Mouse (Mus musculus): ENCODE measurements at regions not wholly inside any gene's neighbourhood (a gene's known extent, or its start where the extent isn't known, plus 50 kb on each side); places are given as distances from the start of the nearest gene placed in this dataset.

- H3K27me3 ChIP-seq (ENCODE audit: control insufficient read depth, insufficient read depth, low read length) = no peaks in the 10 kb centered on the region
- no peak for DNase-seq (ENCODE audit: low spot score)
- no peak overlapping the region for H3K4me3 ChIP-seq (replicated peaks; ENCODE audit: low read length)
- H3K36me3 ChIP-seq (ENCODE audit: control insufficient read depth, insufficient read depth, low read length) = no peaks in the 10 kb centered on the region
- no peak overlapping the region for H3K4me2 ChIP-seq (replicated peaks; ENCODE audit: low read depth, low read length, severe bottlenecking)
- no peak overlapping the region for H3K9ac ChIP-seq (ENCODE audit: low read depth, low read length, severe bottlenecking)
- peaks cover 6% of the 10 kb centered on the region for H3K4me1 ChIP-seq (ENCODE audit: control insufficient read depth, insufficient read depth, low read length)
- no peak for ATAC-seq (ENCODE audit: low FRiP score, low read depth)
- no peaks in the 10 kb centered on the region for H3K9me3 ChIP-seq (ENCODE audit: control insufficient read depth, low read length)
- TF ChIP-seq POLR2A (IDR thresholded peaks at IDR 0.05; ENCODE audit: borderline replicate concordance, extremely low read depth, insufficient read depth, insufficient read length) = no peak
- WGBS = 50% methylated on average over 8 of the region's 8 CpGs
- no peak overlapping the region for H3K27ac ChIP-seq (replicated peaks; ENCODE audit: low read depth, low read length)
These were observed 872.3 kb upstream of the Lrrc6 start for GRCm38 (mm10) chr15:67373030-67373429.

- Histone ChIP-seq H3K36me3 (ENCODE audit: control insufficient read depth, insufficient read depth, low read length) (no peaks in the 10 kb centered on the region), H3K9me3 (ENCODE audit: control insufficient read depth, low read length) (no peaks in the 10 kb centered on the region), H3K27me3 (ENCODE audit: control insufficient read depth, insufficient read depth, low read length) (no peaks in the 10 kb centered on the region), H3K27ac (replicated peaks; ENCODE audit: low read depth, low read length) (no peak overlapping the region), H3K9ac (ENCODE audit: low read depth, low read length, severe bottlenecking) (no peak overlapping the region), H3K4me2 (replicated peaks; ENCODE audit: low read depth, low read length, severe bottlenecking) (no peak overlapping the region), H3K4me3 (replicated peaks; ENCODE audit: low read length) (no peak overlapping the region), H3K4me1 (ENCODE audit: control insufficient read depth, insufficient read depth, low read length) (peaks cover 4% of the 10 kb centered on the region)
- 57% methylated on average over 4 of the region's 4 CpGs for whole genome bisulfite sequencing
- DNase-seq (ENCODE audit: low spot score) = peak; percentile 29
- TF ChIP-seq POLR2A (IDR thresholded peaks at IDR 0.05; ENCODE audit: borderline replicate concordance, extremely low read depth, insufficient read depth, insufficient read length) = no peak
- peak; percentile 22; the same call in 1 of the 2 replicates for ATAC-seq (ENCODE audit: low FRiP score, low read depth)
These were observed 863.5 kb upstream of the Lrrc6 start for GRCm38 (mm10) chr15:67364099-67364756.

GRCm38 (mm10) chr15:67361012-67361571, 860.4 kb upstream of the Lrrc6 start:
- H3K27ac ChIP-seq (replicated peaks; ENCODE audit: low read depth, low read length) = peak overlapping the region; percentile 45; the same call in 1 of the 2 replicates
- TF ChIP-seq POLR2A (IDR thresholded peaks at IDR 0.05; ENCODE audit: borderline replicate concordance, extremely low read depth, insufficient read depth, insufficient read length) = no peak
- ATAC-seq (ENCODE audit: low FRiP score, low read depth) (peak; percentile 56), DNase-seq (ENCODE audit: low spot score) (no peak)
- H3K4me3 ChIP-seq (replicated peaks; ENCODE audit: low read length) = no peak overlapping the region
- peaks cover 6% of the 10 kb centered on the region for H3K4me1 ChIP-seq (ENCODE audit: control insufficient read depth, insufficient read depth, low read length)
- no peak overlapping the region for H3K9ac ChIP-seq (ENCODE audit: low read depth, low read length, severe bottlenecking)
- no peak overlapping the region for H3K4me2 ChIP-seq (replicated peaks; ENCODE audit: low read depth, low read length, severe bottlenecking)
- 4% methylated on average over 1 of the region's 1 CpGs for WGBS
- H3K36me3 ChIP-seq (ENCODE audit: control insufficient read depth, insufficient read depth, low read length) = no peaks in the 10 kb centered on the region
- no peaks in the 10 kb centered on the region for H3K27me3 ChIP-seq (ENCODE audit: control insufficient read depth, insufficient read depth, low read length)
- H3K9me3 ChIP-seq (ENCODE audit: control insufficient read depth, low read length) = no peaks in the 10 kb centered on the region

GRCm38 (mm10) chr15:67357867-67358266, 857.2 kb upstream of the Lrrc6 start:
- H3K4me2 ChIP-seq (replicated peaks; ENCODE audit: low read depth, low read length, severe bottlenecking) = no peak overlapping the region
- DNase-seq (ENCODE audit: low spot score) (no peak), ATAC-seq (ENCODE audit: low FRiP score, low read depth) (no peak)
- no peaks in the 10 kb centered on the region for H3K36me3 ChIP-seq (ENCODE audit: control insufficient read depth, insufficient read depth, low read length)
- 86% methylated on average over 3 of the region's 3 CpGs for WGBS
- H3K9me3 ChIP-seq (ENCODE audit: control insufficient read depth, low read length) = no peaks in the 10 kb centered on the region
- H3K4me1 ChIP-seq (ENCODE audit: control insufficient read depth, insufficient read depth, low read length) = peaks cover 6% of the 10 kb centered on the region
- H3K27ac ChIP-seq (replicated peaks; ENCODE audit: low read depth, low read length) = no peak overlapping the region
- H3K9ac ChIP-seq (ENCODE audit: low read depth, low read length, severe bottlenecking) = no peak overlapping the region
- H3K4me3 ChIP-seq (replicated peaks; ENCODE audit: low read length) = no peak overlapping the region
- TF ChIP-seq POLR2A (IDR thresholded peaks at IDR 0.05; ENCODE audit: borderline replicate concordance, extremely low read depth, insufficient read depth, insufficient read length) = no peak
- no peaks in the 10 kb centered on the region for H3K27me3 ChIP-seq (ENCODE audit: control insufficient read depth, insufficient read depth, low read length)

GRCm38 (mm10) chr15:67355334-67355733, 854.6 kb upstream of the Lrrc6 start:
- H3K4me3 ChIP-seq (replicated peaks; ENCODE audit: low read length) = no peak overlapping the region
- H3K36me3 ChIP-seq (ENCODE audit: control insufficient read depth, insufficient read depth, low read length) = no peaks in the 10 kb centered on the region
- H3K9ac ChIP-seq (ENCODE audit: low read depth, low read length, severe bottlenecking) = no peak overlapping the region
- H3K4me1 ChIP-seq (ENCODE audit: control insufficient read depth, insufficient read depth, low read length) = peaks cover 2% of the 10 kb centered on the region; the same call in 1 of the 2 replicates
- ATAC-seq (ENCODE audit: low FRiP score, low read depth) (no peak), DNase-seq (ENCODE audit: low spot score) (no peak)
- no peaks in the 10 kb centered on the region for H3K9me3 ChIP-seq (ENCODE audit: control insufficient read depth, low read length)
- no peak overlapping the region for H3K4me2 ChIP-seq (replicated peaks; ENCODE audit: low read depth, low read length, severe bottlenecking)
- H3K27ac ChIP-seq (replicated peaks; ENCODE audit: low read depth, low read length) = no peak overlapping the region
- TF ChIP-seq POLR2A (IDR thresholded peaks at IDR 0.05; ENCODE audit: borderline replicate concordance, extremely low read depth, insufficient read depth, insufficient read length) = no peak
- no peaks in the 10 kb centered on the region for H3K27me3 ChIP-seq (ENCODE audit: control insufficient read depth, insufficient read depth, low read length)

Measured in limb, embryonic 14.5 days (tissue).